Mouse (Mus musculus) thymus, postnatal 4 days (tissue): Measurements from ENCODE around the gene Lyrm9.
A peak's percentile ranks its signal among the peaks of the same experiment; 100 is the strongest.
"Not testable (repeated sequence)": the region's sequence is repeated elsewhere in the genome, so short reads cannot be mapped to it uniquely, and the experiment has no call there.

Source experiments
- DNase-seq: peaks from one replicate; pipeline ENCODE4 v3.0.0; 2021

Gene Lyrm9

DNA sequence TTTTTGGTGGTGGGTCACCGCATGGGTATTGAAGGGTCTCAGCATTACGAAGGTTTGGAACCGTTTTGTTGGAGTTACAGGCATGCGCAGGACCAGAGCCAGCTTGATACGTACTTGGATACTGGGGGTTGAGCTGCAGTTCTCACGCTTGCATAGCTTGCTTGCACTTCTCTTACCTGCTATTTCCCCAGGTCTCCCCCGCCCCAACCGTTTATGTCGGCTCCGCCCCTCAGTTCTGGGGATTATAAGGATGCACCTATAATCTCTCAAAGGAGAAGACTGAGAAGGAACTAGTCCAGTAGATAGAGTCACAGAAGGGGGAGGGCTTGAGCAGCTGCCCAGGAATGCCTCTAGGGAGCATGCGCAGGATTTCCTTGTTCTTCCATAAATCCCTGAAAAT is 26.1 kb downstream of the Lyrm9 start:
- DNase-seq, result peak; percentile 54

DNA sequence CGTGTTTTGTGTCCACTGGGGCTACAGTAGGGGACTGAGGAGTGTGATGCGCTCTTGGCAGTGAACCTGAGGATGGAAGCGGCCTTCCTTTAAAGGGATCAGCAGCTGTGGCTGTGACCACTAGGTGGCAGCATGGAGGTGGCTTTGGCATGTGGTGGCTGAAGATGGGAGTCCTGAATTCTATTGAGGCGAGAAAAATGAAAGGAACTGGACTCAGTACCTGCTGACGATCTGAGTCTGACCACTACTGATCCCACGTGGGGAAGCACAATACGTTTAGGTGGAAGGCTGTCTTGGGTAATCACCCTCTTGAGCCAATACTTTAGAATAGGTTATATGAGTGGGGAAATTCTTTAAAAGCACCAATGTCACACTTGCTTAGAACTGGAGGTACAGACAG is 29.9 kb downstream of the Lyrm9 start:
- peak; percentile 93 for DNase-seq

DNA sequence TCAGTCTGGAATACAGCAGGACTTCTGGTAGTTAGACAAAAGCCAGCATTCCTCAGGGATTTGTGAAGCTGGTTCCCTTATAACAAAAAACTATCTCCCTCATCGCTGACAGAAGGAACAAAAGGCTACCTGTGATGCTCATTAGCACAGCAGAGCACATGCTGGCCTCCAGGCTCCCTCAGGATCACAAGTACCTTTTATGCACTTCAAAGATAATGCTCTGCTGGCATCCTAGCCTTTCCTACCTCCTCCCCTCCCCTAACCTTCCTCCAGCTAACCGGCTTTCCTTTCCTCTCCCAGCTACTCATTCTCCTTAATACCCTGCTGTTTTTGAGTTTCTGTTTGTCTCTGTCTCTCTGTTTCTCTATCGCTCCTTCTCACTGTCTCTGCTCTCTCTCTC is 31.2 kb downstream of the Lyrm9 start:
- DNase-seq, result no peak

DNA sequence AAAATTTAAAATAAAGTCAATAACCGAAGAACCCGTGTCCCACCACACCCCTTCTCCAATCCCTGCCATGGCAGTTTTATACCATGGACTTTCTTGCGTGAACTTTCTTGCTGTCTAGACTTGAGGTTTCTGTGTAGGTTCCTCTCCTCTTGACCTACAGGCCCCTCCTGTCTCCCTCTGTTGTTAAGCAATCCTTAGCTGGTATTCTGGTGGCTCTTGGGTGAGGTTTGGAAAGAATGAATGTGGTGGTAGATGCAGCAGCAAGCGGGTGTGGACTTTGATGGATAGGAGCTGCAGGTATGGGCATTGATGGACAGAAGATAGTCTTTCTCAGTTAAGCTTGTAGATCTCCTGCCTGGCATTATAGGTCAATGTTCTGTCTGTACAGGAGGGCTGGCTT is 37.5 kb downstream of the Lyrm9 start:
- no peak for DNase-seq

DNA sequence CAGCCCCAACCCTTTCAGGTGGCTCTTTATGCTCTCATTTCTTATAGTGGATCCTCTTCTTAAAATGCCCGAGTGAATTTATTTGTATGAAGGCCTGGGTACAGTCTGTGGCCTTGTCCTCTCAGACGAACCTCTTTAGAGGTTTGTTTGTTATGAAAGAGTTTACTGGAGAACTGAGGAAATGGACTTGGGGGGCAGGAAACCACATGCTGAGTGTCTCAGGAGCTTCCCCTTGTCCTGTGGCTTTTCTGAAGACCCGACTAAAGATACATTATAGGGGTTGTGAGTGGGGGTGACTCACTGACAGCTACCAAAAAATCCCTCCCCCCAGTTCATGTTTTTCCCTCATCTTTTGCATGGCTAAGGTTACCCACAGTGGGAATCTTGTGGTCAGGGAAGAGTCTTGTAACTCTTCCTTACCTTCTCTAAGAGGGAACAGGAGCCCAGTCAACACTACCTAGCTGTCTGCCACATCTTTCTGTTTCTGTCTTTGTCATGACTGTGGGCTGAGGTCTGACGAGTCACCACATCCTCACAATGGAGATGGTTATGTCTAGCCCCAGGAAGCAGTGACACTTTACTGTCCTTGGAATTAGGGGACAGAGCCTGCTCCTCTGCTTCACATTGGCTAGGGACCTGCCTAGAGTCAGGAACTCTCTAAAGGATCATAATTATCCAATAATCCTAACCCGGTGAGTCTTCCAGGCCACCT is 38.3 kb downstream of the Lyrm9 start:
- DNase-seq, result no peak

DNA sequence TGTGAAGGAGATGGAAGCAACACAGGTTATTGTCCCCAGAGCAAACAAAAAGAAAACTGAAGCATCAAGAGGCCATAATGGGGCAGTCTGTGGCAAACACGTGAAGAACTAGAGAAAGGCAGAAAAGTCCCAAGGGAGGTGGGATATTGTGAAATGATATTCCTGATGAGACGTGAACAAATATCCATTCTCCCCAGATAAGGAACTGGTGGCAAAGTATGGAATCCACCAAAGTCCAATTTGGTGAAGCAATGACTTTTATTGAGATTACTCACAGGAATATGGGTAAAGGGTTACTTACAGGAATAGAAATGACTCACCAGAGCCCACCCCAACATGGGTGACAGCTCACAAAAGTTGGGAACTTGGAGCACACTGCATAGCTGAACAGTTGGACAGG is 38.9 kb downstream of the Lyrm9 start:
- DNase-seq, result no peak

DNA sequence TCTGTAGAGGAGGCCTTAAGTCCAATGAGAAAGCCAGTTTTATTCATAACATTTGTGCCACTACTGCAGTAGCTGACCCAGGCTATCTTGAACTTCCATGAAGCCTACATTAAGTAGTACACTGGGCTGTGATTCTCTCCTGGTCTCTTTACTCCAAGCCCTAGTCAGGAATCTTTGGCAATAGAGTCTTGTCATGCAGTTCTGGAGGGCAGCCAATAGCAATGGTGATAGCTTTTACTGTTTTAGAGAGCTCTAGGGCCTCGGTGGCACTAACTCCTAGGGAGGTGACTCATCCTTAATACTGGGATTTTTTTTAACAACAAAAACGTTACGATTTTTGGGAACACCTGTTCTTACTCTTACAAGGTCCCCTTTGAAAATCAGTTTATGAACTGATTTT is 40.1 kb downstream of the Lyrm9 start:
- no peak for DNase-seq

DNA sequence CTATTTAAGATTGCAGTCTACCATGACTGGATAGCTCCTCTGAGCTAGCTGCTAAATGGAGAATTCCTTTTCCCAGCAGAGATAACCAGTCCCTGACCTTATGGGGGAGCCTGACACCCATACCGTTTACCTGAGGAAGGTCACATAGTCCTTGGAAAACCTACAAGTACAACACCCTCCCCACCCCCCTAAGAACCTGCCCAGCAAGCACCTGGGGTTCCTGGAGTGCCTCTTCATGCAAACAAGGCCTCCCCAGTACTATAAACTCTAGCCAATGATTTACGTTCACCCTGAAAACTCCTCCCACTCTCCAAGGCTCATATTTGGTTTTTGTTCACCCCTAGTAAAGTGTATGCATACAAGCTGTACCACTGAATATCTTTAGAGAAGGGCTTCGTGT is 41.3 kb downstream of the Lyrm9 start:
- no peak for DNase-seq

DNA sequence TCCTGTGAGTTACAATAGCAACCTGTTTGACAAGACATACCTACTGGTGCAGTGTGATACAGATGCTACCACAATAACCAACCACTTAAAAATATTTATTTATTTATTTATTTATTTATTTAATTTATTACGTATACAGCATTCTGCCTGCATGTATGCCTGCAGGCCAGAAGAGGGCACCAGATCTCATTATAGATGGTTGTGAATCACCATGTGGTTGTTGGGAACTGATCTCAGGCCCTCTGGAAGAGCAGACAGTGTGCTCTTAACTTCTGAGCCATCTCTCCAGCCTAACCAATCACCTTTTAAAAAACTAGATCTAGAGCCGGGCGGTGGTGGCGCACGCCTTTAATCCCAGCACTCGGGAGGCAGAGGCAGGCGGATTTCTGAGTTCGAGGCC is 42.8 kb downstream of the Lyrm9 start:
- DNase-seq, result not testable (repeated sequence)

DNA sequence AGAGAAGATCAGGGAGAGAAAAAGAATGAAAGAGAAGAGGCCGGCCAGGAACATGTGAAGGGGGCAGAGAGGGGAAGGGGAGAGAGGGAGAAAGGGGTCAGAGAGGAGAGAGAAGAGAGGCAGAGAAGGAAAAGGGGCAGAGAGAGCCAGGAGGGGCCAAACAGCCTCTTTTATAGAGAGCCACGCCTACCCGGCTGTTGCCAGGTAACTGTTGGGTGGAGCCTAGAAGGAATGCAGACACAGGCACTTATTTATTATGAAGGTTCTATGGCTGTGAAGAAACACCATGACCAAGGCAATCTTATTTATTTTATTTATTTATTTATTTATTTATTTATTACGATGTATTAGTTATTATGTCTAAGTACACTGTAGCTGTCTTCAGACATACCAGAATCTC is 44.5 kb downstream of the Lyrm9 start:
- no peak for DNase-seq

DNA sequence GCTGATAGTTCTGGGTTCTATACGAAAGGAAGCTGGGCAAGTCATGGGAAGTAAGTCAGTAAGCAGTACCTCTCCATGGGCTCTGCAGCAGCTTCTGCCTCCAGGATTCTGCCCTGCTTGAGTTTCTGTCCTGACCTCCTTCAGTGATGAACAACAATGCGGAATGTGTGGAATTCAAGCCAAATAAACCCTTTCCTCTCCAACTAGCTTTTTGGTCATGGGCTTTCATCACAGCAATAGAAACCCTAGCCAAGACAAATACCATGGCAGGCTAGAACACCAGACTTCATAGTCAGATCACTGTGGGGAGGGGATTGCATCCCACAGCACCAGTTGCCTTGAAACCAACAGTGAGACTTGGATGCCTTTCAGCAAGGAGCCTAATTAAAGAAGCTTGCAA is 46.4 kb downstream of the Lyrm9 start:
- no peak for DNase-seq

DNA sequence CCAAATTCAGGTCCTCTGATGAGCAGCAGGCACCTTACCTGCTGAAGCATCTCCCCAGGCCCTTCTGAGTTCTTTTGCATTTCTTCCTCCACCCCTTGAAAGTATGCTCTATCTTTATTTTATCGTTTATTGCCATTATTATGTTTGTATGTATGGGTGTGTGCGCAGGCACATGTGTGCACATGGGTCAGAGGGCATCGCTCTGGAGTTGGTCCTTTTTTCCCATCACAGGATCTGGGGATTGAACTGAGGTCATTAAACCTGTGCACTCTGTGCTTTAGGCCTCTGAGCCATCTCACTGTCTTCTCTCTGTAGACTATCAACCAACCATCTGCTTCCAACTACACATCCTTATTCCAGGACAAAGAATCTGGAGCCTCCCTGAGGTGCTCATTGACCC is 53.3 kb downstream of the Lyrm9 start:
- DNase-seq, result no peak

DNA sequence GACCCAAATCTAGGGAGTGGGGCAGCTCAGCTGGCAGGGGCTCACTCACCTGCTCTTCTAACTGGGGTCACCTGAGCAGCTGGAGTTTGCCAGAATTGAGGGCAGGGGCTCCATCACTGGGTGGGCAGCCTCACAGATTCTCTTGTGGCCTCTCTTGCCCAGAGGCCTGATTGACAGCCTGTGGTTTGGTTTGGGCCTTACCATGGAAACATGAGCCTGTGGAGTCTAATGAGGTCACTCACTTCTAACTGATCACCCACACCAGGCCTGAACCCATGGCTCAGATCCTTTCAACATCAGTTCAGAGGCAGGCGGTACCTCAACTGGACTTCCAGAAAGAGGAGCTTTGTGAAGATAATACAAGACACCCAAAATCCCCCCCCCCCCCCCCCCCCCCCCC is 60.3 kb downstream of the Lyrm9 start:
- no peak for DNase-seq

DNA sequence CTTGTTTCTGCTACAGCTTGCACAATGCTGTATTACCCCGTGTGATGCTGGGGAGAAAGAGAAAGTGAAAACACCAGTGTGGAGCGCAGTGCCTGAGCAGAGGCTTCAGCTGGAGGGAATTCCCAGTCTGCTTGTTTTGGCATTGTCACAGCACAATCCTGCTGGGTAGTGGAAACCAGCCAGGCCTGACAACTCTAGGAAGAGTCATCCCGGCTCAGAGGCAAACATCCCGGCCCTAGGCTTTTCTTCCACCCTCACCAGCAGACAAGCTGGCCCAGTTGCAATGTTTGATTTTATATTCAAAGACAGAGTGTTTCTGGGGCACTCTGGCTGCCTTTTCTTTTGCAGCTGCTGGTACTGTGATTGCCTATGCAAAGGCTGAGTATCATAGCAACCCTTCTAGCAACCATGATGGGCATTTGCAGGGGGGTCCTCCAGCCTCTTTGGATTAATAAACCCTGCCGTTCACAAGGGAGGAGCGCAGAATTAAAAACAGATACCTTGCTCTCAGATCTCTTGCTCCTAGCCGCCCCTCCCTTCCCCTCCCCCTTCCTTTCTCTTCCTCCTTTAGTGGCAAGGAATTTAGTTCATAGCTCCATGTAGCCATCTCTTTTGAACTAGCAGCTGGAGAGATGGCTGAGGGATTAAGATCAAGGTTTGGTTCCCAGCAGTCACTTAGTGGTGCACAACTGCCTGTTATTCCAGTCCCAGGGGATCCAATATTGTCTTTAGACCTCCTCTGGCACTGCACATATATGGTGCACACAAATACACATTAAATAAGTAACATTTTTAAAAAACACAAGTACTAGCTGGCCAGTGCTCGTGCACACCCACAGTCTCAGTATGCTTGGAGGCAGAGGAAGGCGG is 61.0 kb downstream of the Lyrm9 start:
- peak; percentile 14 for DNase-seq

DNA sequence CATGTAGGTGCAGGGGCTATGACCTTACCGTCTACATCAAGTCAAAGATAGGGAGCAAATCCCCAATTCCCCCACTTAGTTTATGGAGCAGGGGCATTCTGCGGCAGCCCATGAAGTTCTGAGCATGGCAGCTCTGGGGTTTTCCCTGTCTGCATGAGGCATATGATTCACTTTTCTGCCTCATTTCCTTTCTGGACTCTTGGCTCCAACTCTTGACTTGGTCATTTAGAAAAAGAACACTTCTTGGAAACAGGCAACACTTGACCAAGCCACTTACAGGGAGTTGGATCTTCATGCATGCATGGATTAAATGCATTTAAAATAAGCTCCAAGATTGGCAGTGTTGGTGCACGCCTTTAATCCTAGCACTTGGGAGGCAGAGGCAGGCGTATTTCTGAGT is 62.8 kb downstream of the Lyrm9 start:
- no peak for DNase-seq
